Mouse (Mus musculus): ENCODE measurements around the gene Med31. TPM values are rescaled to one million over a fixed set of nuclear protein-coding genes. Genes with fewer than 3 reads are reported as not detected.

The Med31 gene
- polyA plus RNA-seq, 1 experiment from 2014 or later = 37.4 TPM

Other genes starting within 250 kb of the Med31 start
- 0.27 and 0.34 TPM in 2 replicates for gene Aipl1, start 178.1 kb downstream of the Med31 start, polyA plus RNA-seq (2015; fragmentation: Nextera tagmentation; extraction: Ambion mirVana)
- 77.8 and 87.4 TPM in 2 replicates for gene Pimreg, start 173.6 kb downstream of the Med31 start, polyA plus RNA-seq (2015; fragmentation: Nextera tagmentation; extraction: Ambion mirVana)
- 0.53 and 0.64 TPM in 2 replicates for gene Pitpnm3, start 79.8 kb downstream of the Med31 start, polyA plus RNA-seq (2015; fragmentation: Nextera tagmentation; extraction: Ambion mirVana)
- 0.19 and 0.48 TPM in 2 replicates for gene Gm43951, start 8.8 kb downstream of the Med31 start, polyA plus RNA-seq (2015; fragmentation: Nextera tagmentation; extraction: Ambion mirVana)
- gene 4933427D14Rik, start 8.1 kb downstream of the Med31 start, polyA plus RNA-seq (2015; fragmentation: Nextera tagmentation; extraction: Ambion mirVana) = 14.6 and 15.5 TPM in 2 replicates
- 229 and 231 TPM in 2 replicates for gene Txndc17, start 8.0 kb downstream of the Med31 start, polyA plus RNA-seq (2015; fragmentation: Nextera tagmentation; extraction: Ambion mirVana)
- gene Slc13a5, start 51.6 kb upstream of the Med31 start, polyA plus RNA-seq (2015; fragmentation: Nextera tagmentation; extraction: Ambion mirVana) = 0.14 and 0.34 TPM in 2 replicates
- gene Xaf1, start 86.0 kb upstream of the Med31 start, polyA plus RNA-seq (2015; fragmentation: Nextera tagmentation; extraction: Ambion mirVana) = 5.3 and 6.0 TPM in 2 replicates
- gene Fbxo39, start 98.9 kb upstream of the Med31 start, polyA plus RNA-seq (2015; fragmentation: Nextera tagmentation; extraction: Ambion mirVana) = not detected in 2 replicates
- 0.67 and 0.68 TPM in 2 replicates for gene Tekt1, start 146.8 kb upstream of the Med31 start, polyA plus RNA-seq (2015; fragmentation: Nextera tagmentation; extraction: Ambion mirVana)
- 50.8 and 56.0 TPM in 2 replicates for gene Smtnl2, start 196.1 kb upstream of the Med31 start, polyA plus RNA-seq (2015; fragmentation: Nextera tagmentation; extraction: Ambion mirVana)
- gene Ggt6, start 219.9 kb upstream of the Med31 start, polyA plus RNA-seq (2015; fragmentation: Nextera tagmentation; extraction: Ambion mirVana) = 4.7 and 4.8 TPM in 2 replicates
- 144 and 159 TPM in 2 replicates for gene Mybbp1a, start 225.8 kb upstream of the Med31 start, polyA plus RNA-seq (2015; fragmentation: Nextera tagmentation; extraction: Ambion mirVana)